Mouse (Mus musculus): ENCODE data around the gene Pde4d. TPM values are rescaled to one million over a fixed set of nuclear protein-coding genes. Genes with fewer than 3 reads are reported as not detected.

Pde4d gene
- polyA plus RNA-seq, 1 experiment = 12.7 TPM

DNA sequence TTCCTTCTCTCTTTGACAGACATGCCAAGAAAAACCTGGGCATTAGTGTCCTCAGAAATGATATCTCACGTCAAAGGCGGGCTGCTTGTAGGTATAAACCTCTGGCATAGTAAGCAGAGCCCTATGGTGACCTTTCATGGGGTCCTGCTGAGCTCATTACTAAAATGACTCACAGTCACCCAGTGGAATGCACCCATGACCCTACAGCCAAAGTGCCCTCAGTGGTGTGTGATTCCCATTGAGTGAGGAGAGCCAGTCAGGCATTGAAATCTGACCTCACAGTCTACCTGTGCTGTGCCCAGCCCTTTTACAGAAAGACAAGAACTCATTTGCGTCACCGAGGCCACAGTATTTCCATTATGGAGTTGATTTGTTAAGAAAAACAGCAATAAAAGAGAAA, 1220.2 kb downstream of the Pde4d start:
- no peak for TF ChIP-seq GATA1 (IDR thresholded peaks at IDR 0.05; ENCODE audit: low read length)

DNA sequence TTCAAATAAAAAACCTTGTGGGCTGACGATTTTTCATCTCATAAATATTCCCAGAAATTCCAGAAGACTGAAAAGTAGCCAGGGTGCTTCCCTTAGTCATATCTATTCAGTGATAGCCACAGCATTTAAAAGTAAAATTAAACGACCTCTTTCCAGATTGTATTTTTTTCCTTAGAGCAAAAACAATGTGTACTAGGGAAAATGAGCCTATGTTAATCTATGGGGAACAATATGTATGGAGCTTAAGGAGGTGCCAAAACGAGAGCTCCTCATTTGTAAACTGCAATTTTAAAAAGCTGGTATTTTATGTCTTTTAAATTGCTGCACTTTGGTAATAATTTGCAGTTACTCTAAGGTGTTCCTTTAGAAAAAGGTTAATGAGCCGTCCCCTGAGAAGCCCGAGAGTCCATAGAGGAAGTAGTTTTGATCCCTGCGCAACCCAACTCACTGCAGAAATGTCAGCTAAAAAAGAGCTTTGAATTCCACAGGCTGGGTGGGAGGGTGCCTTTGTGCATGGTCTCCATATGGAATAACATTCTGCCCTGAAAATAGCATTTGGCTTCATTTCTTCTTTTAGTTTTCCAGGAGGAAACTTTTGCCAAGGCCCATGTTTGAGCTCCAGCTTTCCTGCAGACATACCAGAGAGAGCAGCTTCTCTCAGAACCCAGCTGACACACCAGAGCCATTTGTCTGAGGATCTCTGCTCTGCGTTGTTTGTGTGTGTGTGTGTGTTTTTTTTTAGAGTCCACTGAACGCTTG, 1222.0 kb downstream of the Pde4d start:
- TF ChIP-seq GATA1 (IDR thresholded peaks at IDR 0.05; ENCODE audit: low read length) = no peak

DNA sequence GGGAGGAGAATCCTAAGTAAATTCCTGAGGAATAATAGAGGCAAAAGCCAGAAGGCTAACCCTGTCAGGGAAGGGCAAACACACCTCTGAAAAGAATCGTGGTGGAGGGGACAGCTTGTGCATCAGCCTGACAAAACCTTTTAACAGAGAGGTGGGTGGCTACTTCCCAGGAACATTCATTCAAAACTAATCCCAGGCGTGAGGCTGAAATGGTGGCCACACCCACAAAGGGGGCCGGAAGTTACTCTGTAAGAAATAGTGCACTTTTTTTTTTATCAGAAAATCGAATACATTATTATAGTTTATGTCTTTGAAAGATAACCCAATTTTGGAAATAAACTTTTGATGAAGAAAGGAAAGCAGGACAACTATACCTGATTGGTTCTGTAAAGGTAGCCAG, 1227.3 kb downstream of the Pde4d start:
- TF ChIP-seq GATA1 (IDR thresholded peaks at IDR 0.05; ENCODE audit: low read length) = no peak

DNA sequence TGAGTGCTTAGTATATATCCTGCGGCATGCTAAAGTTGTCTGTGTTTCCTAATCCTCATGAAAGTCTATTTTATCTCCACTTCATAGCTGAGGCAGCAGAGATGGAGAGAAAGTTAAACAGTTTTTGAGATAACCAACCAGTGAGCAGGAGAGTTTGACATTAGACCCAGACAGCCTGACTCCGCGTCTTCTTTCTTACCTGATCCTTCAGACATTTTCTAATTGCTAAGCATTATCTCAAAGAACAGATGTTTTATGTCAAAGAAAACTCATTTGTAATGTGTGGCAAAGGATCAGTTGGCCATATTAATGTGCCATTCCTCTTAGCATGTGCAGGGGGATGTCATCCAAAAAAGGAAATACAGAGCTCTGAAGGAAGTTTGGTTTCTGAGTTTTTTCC, 1227.9 kb downstream of the Pde4d start:
- TF ChIP-seq GATA1 (IDR thresholded peaks at IDR 0.05; ENCODE audit: low read length) = no peak

DNA sequence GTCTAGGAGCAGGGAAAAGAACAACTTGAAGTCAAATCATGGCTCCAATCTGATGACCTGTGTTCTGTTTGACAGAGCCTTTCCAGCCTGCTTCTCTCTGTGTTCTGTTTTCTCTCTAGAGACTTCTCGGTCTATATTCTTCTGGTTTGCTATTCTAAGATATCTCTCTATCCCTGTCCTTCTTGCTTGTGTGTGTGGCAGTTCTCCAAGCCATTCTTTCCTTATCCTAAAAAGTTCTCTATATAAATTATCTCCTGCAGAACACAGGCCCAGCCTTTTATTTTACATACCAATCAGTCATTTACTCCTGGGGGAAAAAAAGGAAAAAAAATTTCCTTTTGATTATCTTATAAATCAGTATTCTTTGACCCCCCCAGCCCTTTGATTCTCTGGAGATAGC, 1229.2 kb downstream of the Pde4d start:
- no peak for TF ChIP-seq GATA1 (IDR thresholded peaks at IDR 0.05; ENCODE audit: low read length)

DNA sequence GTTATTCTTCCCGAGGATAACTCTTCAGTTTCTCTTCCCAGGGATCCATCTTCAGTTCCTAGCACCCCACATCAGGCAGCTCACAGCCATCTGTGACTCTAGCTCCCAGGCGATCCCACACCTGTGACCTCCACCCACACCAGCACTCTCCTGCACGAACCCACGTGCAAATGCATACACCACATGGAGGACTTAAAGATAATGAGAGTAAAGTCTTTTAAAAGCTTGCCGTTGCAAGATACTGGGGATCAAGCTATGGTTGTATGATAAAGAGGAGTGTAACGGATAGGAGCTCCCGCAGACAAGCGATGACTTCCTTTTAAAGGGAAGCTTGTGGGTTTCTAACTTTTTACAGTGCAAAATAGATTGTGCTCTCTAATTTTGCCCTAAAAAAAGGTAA, 1230.5 kb downstream of the Pde4d start:
- TF ChIP-seq GATA1 (IDR thresholded peaks at IDR 0.05; ENCODE audit: low read length) = peak; percentile 79

DNA sequence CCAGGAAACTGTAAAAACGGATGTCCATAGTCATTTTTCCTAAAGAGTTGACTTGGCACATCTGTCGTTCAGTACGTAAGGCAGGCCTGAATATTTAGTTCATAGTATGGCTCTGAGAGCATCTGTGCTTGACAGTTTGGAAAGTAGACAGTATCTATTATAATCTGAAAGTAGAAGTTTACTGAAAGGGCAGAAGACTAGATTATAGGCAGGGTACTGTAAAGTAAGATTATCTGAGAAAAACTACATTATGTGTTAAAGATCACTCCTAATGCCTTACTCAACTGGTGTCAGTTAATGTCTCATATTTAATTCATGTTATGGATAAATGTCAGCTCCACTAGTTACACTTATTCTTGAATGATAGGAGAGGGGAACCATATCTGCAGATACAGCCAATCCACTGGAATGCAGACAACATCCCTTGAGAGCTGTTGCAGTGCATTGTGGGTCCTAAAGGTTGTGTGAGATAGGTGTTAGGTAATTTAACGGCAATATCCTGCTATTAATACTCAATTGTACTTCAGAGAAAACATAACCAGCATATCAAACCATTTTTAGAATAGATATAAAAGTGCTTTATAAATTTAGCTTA, 1232.0 kb downstream of the Pde4d start:
- no peak for TF ChIP-seq GATA1 (IDR thresholded peaks at IDR 0.05; ENCODE audit: low read length)

DNA sequence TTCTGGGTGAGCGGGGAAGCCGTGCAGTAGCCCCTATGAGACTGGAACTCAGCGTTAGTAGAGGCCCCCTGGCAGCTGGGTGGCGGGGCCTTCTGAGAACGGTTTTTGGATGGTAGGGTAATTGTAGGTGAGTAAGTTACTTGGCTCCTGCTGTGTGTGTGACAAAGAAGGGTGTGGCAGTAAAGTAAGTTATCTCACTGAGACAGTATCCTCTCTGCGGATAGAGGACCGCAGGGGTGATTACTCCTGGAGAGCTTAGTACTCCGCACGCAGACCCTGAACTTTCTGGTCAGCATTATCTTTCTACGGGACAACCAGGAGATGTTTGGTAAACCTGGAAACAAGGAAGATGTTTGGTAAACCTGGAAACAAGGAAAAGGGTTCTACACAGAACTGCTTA, 1233.3 kb downstream of the Pde4d start:
- TF ChIP-seq GATA1 (IDR thresholded peaks at IDR 0.05; ENCODE audit: low read length) = peak; percentile 81

DNA sequence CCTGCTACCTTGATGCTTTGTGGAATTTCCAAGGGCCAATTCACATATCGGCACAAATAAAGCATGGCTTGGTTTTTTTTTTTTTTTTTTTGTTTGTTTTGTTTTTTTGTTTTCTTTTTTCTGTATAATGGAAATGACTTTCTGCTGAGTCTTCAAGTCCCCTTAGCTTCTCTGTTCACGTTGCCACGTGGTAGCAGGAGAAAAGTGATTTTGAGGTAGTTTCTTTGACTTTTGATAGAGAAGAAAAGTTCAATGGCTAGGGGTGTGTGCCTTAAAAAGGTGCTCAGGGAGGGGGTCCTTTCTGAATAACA, 1235.2 kb downstream of the Pde4d start:
- no peak for TF ChIP-seq GATA1 (IDR thresholded peaks at IDR 0.05; ENCODE audit: low read length)

DNA sequence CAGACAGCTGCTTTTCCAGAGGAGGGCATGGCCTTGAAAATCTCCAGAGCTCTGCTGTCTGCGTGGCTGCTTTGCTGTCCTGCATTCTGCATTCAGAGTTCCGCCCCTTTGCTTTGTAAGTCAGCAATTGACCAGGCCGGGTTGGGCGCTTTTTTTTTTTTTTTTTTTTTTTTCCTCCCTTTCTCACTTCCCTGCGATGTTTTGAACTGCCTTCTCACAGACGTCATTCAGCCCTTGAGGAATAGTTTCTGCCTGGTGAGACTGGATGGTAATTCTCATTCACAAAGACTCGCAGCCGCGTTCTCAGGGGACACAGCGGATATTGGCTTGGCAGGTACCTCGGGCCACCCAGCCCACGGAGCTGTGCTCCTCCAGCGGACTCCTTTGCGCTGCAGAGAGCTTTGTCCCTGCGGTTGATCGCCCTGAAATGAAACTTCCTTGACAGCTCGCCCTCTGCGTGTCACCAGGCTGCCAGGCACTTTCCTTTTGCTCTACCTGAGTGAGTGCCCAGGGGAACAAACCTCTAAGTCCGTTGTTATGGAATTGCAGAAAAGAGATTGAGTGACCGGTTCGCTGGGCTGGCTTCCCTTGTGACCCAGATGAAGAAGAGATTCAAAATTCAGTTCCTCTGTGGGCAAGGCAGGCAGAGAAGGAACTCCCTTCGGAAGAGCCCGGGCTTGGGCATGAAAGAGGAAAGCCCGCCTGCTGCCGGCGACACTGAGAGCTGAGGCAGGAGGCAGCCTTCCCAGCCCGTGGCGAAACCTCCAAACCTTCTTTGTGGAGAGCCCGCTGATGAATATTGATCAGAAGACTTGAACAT, 1235.8 kb downstream of the Pde4d start:
- no peak for TF ChIP-seq GATA1 (IDR thresholded peaks at IDR 0.05; ENCODE audit: low read length)

DNA sequence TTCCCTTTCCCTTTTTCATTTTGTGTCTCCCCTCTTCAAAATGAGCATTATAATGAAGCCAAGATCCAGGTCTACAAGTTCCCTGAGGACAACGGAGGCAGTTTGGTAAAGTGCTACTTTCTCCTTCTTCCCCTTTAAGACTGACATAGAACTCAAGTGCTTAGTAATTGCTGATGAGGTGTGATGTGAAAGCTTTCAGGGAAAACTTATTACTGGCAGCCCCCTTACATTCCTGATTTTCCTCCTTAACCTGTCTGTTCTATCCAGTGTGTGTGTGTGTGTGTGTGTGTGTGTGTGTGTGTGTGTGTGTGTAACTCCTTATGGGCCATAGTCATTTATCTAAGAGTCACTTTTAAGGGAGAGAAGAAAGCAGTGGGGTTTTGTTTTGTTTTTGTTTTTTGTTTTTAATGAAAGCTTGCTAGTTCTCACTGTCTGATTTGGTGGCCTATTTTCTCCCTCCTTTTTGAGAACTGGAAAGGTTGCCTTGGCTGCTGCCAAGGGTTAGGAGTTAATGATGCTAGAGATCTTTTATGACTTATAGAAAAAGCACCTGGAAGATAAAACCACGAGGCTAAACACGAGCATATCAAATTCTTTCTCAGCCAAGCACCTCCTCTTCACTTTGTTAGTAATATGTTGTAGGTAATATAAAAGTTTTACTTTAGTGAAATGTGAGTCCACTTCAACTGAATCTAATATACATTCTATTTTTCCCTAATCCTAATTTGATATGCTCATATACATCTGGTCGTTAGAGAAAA, 1236.5 kb downstream of the Pde4d start:
- TF ChIP-seq GATA1 (IDR thresholded peaks at IDR 0.05; ENCODE audit: low read length) = no peak

DNA sequence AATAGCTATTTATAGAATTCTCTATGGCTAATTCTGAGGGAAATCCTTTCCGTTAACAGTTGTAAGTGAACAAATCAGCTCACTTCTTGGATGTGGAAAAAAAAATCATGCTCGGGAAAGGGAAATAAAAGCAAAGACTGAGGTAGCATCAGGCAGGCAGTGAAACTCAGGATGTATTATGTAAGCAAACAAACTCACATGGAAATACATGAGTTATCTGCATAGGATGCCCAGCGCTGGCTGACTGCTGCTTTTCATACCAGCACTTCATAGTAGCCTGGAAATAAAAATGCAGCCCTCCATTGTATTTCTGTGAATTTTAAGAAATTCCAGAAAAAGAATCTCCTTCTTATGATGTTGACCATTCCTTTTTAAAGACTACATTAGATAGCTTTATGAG, 1237.2 kb downstream of the Pde4d start:
- TF ChIP-seq GATA1 (IDR thresholded peaks at IDR 0.05; ENCODE audit: low read length) = no peak

DNA sequence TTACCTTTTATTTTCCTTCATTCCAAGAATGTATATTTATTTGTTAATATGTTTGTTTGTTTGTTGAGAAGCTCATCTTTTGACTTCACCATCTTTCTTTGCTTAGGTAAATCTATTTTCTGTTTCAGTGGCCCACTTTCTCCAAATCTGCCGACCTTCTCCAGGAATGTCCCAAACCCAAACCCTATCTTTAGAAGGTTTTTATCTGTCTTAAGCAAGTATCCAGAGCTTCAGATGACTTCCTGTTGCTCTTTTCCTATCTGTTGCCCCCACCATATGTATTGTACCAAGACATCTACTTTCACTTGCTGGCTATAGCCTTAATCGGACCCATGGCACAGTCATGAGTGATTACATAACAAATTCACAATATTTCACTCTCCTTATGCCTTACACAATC, 1238.4 kb downstream of the Pde4d start:
- peak; percentile 62 for TF ChIP-seq GATA1 (IDR thresholded peaks at IDR 0.05; ENCODE audit: low read length)

DNA sequence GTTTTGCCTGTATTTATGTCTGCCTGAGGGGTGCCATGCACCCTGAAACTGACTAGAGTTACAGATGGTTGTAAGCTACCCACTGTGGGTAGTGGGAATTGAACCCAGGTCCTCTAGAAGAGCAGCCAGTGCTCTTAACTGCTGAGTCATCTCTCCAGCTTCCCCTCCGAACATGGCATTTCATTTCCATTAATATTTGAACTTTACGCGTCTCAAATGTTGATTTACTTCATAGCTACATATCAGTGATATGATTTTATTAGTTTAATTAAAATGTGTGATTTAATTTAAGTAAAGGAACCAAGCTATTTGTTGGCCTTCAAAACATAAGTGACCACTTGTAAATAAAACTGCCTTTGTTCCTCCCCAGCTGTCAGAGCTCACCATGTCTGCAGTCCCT, 1239.4 kb downstream of the Pde4d start:
- no peak for TF ChIP-seq GATA1 (IDR thresholded peaks at IDR 0.05; ENCODE audit: low read length)

DNA sequence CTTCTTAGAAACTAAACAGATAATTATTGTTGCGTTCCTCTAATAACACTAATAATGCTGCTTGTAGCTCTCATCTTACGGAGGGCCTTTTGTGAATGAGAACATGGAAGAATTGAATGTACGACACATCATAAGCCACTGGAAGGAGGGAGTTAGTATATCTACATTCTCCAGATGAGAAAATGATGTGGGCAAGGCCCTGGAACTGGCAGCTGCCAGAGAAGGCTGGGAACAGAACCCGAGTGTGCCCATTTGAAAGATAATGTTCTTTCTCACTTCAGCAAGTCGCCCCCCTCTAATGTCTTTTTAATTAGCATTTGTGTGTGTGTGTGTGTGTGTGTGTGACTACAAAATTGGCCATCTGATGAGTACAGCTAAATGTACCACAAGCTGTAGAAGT, 1240.8 kb downstream of the Pde4d start:
- no peak for TF ChIP-seq GATA1 (IDR thresholded peaks at IDR 0.05; ENCODE audit: low read length)

DNA sequence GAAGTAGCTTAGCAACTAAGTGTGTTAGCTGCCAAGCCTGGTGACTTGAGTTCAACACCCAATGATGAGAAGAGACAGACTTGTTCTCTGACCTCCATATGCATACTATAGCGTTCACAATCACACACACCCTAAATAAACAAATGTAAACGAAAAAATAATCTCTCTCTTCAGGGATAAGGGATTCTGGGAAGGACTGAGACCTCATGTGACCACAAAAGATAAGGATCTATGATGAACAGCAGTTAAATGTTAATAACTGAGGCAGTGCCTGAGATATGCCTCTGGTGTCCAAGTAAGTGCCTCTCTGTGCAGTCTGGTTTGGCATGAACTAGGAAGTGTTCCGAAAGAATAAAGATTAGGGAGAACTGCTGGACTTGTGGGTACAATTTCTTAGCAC, 1243.1 kb downstream of the Pde4d start:
- no peak for TF ChIP-seq GATA1 (IDR thresholded peaks at IDR 0.05; ENCODE audit: low read length)
